Mouse (Mus musculus) frontal cortex, postnatal 10 days (tissue): ENCODE measurements around the gene Pramel1.
"Not testable (repeated sequence)": the region's sequence is repeated elsewhere in the genome, so short reads cannot be mapped to it uniquely, and the experiment has no call there.

Experiments used
- DNase-seq, 2 experiments: peaks; one replicate each; pipeline ENCODE4 v3.0.0; 2022; ENCODE audit warnings: low spot score in 2 of 2, mixed read lengths in 1 of 2

The Pramel1 gene

GRCm38 (mm10) chr4:143394181-143394580, at the start of gene Pramel1:
Pramel1 (plus strand) TSS chr4:143394428.
- no peak for DNase-seq

GRCm38 (mm10) chr4:143345491-143345890, 48.7 kb upstream of the Pramel1 start:
- not testable (repeated sequence) for DNase-seq

GRCm38 (mm10) chr4:143348678-143349077, 45.5 kb upstream of the Pramel1 start:
- no peak for DNase-seq

GRCm38 (mm10) chr4:143349484-143349906, 44.7 kb upstream of the Pramel1 start, which contains the start of gene Lrrc38:
Lrrc38 (plus strand) TSS chr4:143349757.
- DNase-seq, result no peak

GRCm38 (mm10) chr4:143350047-143351015, 43.9 kb upstream of the Pramel1 start:
- no peak for DNase-seq

GRCm38 (mm10) chr4:143352301-143352700, 41.9 kb upstream of the Pramel1 start:
- no peak for DNase-seq

GRCm38 (mm10) chr4:143361520-143361919, 32.7 kb upstream of the Pramel1 start:
- no peak for DNase-seq

- no peak for DNase-seq
Observed at GRCm38 (mm10) chr4:143366415-143367041, 27.7 kb upstream of the Pramel1 start.

- no peak for DNase-seq
Observed at GRCm38 (mm10) chr4:143379480-143379879, 14.7 kb upstream of the Pramel1 start.

GRCm38 (mm10) chr4:143379931-143380715, 14.1 kb upstream of the Pramel1 start:
- peak; percentile 25 to 37 for DNase-seq

- peak in 1 of 2 experiments; percentile 16 for DNase-seq
Observed at GRCm38 (mm10) chr4:143380716-143381004, 13.6 kb upstream of the Pramel1 start.

- no peak for DNase-seq
Observed at GRCm38 (mm10) chr4:143382163-143382562, 12.1 kb upstream of the Pramel1 start.

GRCm38 (mm10) chr4:143383646-143384045, 10.6 kb upstream of the Pramel1 start:
- no peak for DNase-seq

- peak in 1 of 2 experiments; percentile 41 for DNase-seq
Observed at GRCm38 (mm10) chr4:143388955-143389702, 5.1 kb upstream of the Pramel1 start.

GRCm38 (mm10) chr4:143411566-143412218, 17.5 kb downstream of the Pramel1 start:
- DNase-seq, result no peak

- peak; percentile 89 to 91 for DNase-seq
Observed at GRCm38 (mm10) chr4:143412219-143413092, 18.2 kb downstream of the Pramel1 start, which contains the start of gene Pramef8. Pramef8 (plus strand) TSS chr4:143412426.

GRCm38 (mm10) chr4:143413621-143414020, 19.4 kb downstream of the Pramel1 start:
- no peak for DNase-seq

- DNase-seq, result no peak
Observed at GRCm38 (mm10) chr4:143414121-143414520, 19.9 kb downstream of the Pramel1 start.

- not testable (repeated sequence) for DNase-seq
Observed at GRCm38 (mm10) chr4:143426770-143427169, 32.5 kb downstream of the Pramel1 start.
